Mouse (Mus musculus): ENCODE measurements around the gene Ncapg2.

Ncapg2 gene

DNA sequence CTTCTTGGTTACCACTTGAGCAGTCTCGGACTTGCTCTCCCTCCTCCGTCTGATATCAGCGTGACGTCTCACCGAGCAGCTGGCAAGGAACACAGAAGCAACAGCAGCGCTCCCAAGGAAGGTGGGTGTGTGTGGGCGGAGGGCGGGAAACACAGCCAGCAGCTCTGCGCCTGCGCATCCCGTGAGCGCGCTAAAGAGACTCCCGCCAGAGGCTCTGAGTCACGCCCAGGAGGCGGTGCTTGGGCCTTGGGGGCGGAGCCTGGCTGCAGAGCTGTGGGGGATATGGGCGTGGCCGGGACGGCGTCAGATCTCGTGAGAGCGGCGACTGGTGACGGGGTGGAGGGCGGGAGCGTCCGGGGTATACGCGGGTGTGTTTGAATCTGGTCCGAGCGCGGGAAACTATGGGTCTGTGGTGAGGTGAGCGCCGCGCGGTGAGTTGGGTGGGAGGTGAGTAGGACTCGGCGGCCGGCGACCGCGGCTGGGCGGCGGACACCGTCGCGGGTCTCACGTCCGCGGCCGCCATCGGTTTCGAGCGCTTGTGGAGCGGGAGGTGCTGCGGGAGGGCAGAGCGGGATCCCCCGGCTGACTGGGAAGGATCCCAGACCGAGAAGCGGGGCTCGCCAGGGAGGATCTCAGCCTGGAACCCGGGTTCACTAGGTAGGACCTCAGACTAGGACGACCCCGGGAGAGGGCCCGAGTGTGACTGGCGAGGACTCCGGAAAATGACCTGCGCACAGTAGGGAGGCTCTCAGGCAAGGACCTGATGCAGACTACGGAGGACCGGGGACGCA lies at the start of gene Ncapg2:
TSS of gene Ncapg2 (plus strand) at position 358 of the 791 bp plus-strand sequence.
- peak; percentile 100 for DNase-seq

DNA sequence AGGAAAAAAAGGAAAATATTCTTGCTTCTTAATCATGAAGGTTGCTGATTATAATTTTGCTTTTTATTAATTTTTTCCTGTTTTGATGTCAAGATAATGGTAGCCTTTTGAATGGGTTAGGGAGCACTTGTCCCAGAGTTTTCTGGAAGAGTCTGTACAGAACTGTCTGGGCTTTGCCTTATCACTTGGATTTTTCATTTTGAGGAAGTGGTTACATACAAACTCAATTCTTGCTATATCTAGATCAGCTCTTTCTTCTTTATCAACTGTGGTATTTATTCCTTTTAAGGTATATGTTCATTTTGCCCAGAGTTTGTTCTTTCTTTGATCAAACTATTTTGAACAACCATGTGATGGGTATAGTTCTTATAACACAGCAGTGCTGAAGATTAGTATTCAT lies 43.1 kb upstream of the Ncapg2 start:
- DNase-seq: no peak

DNA sequence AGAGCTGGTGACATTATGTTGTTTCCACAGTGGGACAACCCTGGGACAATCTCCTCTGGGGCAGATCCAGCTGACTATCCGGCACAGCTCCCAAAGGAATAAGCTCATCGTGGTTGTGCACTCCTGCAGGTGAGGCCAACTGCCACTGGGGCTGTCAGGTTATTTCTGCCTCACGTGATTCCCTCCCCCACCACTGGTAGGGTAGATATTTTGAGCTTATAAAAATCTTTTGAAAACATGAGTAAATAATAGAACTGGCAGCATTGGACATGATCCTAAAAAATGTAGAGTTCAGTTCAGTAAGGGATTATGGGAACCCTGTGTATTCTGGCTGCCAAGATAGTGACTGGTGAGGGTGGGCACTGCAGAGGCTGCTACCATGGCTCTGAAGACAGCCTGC lies 38.3 kb upstream of the Ncapg2 start:
- DNase-seq: no peak

DNA sequence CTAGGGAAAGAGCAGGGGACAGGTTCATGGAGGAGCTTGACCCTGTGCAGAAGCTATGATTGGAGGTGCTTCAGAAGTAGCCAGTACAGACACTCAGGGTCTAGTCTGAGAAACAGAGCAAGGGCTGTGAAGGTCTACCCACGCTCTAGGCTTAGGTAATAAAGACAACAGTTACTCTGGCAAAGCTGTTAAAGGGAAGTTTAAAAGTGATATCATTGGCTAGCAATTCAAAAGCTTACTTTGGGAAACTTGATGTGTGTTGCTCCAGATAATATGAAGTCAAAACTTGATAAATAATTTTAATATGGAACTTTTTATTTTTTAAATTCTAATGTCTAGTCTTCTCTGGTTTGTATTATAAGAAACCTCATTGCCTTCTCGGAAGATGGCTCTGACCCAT lies 37.9 kb upstream of the Ncapg2 start:
- DNase-seq: no peak

DNA sequence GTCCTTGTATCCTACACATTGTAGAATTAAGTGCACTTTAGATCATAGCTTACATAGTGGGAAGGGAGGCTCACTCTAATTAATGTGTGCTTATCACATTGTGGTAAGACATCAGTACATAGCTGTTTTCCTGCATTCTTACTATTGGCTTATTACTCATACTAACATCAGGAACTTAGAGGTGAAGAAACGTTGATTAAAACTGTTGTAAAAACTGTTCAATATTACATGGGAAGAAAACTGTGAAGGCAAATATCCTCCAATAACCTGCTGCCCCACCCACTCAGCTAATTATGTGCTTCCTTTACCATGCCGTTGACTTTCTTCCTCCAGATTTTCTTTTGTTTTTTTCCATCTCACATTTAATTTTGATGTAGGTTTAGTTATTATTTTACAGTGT lies 36.3 kb upstream of the Ncapg2 start:
- DNase-seq: no peak

DNA sequence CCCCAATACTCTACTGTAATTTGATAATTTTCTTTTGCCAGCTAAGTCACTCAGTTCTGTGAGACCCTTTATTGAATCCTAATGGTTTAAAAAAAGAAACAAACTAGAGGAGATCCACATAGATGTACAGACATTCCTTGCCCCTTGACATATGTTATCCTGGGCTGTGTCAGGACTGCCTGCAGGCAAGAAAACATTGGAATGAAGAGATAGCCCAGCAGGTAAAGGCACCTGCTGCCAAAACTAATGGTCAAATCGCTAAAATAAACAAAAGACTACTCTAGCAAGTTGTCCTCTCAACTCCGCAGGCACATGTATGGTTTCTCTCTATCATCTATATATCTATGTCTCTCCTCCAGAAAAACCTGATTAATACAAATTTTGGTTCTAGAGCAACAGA lies 22.1 kb upstream of the Ncapg2 start:
- no peak for DNase-seq

DNA sequence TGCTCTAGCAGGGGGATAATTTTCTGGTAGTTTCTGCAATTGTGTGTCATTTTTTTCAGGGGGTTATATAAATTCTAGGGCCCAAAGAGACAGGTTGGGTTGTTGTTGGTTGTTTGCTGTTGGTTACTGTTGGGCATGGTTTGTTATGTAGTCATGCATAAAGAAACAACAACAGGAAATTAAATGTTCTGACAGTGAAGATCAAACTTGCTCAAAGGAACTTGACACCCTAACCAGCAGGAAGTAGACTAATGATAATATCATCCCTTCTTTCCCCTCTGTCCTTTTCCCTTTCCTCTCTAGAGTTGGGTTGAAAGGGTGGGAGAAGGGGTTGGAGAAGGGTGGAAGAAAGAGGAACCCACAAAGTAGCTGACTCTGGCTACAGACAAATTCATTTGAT lies 21.2 kb upstream of the Ncapg2 start:
- no peak for DNase-seq

DNA sequence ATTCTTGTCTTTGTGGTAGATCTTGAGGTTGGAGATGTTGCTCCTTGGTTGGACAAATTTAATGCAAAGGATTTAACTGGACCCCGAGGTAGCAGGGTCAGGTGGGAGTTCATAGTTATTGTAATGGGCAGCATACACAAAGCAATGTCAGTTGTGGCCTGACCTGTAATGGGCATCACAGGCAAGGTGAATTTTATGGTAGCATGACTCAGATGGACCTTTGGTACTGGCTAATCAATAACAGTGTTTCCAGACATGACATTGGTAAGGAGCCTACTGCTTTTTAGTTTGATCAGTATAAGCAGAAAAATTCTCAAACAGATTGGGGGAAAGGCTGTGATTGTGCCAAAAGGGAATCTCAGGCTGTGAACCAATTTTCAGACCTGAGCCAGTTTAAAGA lies 18.4 kb upstream of the Ncapg2 start:
- no peak for DNase-seq

DNA sequence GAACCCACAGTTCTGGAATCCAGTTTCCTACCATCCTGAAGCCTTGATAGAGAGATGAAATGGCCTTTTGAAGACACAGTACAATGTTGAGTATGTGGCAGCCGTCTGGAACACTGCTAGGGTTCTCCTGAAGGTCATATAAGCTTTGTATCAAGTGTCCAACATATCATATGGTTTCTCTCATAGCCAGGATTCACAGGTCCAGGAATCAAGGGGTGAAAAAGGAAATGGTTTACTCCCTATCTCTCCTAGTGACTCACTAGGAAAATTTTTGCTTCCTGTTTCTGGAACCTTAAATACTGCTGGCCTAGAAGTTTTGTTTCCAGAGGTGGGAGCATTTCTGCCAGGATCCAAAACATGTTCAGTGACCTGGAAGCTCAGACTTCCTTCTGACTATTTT lies 15.3 kb upstream of the Ncapg2 start:
- DNase-seq: no peak

DNA sequence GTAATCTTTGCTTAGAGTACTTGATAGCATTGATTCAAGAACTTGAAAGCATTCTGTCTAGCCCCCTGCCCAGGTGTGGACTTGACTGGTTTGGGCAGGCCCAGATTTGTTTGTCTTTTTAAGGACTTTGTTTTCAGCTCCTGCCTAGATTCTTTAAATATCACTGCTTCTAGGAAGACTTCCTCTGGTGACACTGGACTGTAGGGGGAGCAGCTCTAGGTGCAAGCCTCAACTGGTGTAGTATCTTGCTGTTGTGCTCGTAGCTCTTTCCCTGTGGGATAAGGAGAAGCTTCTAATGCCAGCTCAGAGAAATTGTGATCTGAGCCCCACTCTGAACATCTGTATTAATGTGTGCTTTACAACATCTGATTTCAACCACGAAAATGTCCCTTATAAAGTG lies 10.9 kb upstream of the Ncapg2 start:
- DNase-seq: peak; percentile 25

DNA sequence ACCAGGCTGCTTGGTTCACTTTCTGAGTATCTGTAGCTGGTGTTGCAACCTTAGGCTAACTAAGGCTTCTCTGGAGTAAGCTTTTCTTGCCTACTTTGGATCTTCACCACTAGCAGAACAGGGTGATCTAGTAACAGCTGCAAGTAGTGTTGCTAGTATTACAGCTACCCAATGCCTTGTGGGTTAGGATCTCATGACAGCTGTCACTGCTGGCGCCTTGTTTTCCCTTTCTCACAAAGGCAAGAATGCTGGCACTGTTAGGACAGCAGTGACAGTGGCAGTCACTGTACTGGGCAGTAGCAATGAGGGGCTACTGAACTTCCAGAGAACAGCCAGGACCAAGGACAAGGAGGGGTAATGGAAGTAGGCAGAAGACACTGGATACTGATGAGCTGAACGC lies 9.9 kb upstream of the Ncapg2 start:
- DNase-seq: no peak

DNA sequence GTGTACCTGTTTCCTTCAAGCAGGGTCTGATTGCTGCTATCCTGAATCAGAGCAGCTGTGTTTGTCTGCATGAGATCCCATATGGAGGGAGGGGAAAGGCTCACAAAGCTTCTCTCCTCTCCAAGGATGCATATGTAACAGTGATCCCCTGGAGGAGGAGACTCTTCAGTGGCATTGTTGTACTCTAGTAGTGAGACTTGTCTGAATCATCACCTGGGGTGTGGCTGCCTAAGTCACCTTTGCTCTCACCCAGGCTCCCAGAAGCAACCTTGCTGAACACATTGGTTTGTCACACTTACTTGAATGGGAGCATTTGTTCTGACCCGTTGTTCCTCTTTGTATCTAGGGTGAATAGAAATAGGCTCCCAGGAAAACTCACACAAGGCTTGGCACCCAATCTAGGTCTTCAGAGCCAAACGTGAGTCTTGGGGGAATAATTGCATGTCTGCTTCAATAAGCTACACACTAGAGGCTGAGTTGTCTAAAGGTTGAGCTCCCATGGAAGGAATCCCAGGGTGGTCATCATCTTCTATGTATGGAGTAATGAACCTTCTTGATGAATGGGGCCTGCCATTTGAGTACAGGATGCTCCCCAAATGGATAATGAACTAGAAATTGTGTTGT lies 9.0 kb upstream of the Ncapg2 start:
- DNase-seq: no peak

DNA sequence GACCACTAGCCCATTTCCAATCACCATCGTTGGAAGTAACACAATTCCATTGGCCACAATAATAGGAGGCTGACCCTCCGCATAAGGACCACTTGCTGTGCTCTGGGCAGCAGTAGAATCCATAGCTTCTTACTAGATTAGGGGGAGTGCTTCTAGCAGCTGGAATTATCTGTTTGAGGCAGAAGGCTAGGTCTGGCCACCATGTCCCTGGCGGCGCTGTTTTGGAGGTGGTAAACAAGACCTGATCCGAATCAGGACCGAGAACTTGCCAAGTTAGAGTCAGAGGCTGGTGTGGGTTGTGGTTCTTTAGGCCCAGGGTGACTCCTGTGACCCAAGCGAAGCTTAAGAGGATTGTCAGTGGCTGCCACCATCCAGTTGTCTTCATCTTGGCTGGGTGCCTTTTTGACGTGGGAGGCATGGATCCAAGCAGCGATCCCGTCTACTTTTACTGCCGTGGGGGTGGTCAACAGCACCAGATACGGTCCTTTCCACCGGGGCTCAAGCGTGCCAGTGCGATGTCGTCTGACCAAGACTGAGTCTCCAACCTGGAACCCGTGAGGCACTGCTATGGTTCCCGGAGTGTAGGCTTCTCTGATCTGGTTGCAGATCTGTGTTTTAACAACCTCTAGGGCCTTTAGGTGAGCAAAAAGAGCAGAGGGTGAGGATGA lies 1.1 kb upstream of the Ncapg2 start:
- DNase-seq: peak; percentile 23

DNA sequence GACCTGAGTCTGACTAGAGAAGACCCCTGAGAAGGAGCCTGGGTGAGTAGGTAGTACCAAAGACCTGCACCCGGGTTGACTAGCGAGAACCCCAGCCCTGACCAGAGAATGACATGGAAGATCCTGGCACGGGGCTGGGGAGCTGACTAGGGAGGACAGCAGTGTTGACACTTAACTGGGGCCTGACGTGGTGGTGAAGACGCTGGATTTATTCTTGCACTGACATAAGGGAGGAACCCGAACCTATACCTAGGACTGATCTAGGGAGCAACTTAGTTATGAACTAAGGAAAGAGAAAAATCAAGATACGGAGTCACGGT lies 594 bp downstream of the Ncapg2 start:
- DNase-seq: no peak

DNA sequence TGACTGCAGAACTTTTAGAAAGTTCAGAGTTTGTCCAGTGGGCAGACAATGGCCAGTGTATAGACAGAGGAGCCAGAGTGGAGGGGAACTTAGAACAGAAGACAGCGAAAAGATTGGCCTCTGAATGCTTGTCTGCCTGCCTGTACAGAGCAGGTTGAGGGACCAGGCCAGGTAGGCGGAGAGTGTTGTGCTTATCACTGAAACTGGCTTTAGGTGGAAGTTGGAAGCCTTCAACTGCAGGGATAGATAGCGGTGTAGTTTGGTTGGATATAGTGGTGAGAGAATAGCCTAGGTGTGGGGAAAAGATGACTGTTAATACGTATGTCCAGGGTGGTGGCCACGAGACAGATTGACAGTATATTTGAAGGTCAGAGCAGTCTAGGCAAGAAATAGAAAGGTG lies 2.7 kb downstream of the Ncapg2 start:
- no peak for DNase-seq

DNA sequence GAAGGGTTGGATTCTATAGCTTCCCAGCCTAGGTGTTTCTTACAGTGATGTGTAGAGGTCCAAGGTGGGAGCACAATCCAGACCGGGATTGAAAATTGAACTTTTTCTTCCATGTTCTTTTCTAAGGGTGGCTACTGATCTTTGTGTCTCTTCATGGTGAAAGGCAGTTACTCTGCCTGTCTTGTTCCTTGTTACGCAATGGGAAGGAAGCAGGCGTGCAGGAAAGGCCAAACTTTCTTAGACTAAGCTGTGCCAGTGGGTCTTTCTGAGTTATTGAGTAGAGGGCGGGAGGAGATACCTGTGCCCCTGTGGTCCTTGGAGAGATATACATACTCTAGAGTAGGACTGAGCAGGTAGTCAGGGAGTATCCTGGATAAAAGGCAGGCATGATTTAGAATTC lies 9.7 kb downstream of the Ncapg2 start:
- no peak for DNase-seq

DNA sequence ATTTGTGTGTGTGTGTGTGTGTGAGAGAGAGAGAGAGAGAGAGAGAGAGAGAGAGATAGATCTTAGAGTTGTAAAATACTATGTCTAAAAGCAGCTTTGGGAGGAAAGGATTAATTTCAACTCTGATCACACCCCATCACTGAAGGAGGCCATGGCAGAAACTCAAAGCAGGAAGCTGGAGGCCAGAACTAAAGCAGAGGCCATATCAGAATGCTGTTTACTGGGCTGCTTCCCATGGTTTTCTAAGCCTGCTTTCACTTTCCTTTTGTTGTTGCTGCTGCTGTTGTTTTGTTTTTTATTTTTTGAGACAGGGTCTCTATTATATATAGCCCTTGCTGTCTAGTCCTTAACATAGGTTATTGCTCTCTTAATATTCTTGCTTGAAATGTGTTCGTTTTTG lies 11.3 kb downstream of the Ncapg2 start:
- no peak for DNase-seq

DNA sequence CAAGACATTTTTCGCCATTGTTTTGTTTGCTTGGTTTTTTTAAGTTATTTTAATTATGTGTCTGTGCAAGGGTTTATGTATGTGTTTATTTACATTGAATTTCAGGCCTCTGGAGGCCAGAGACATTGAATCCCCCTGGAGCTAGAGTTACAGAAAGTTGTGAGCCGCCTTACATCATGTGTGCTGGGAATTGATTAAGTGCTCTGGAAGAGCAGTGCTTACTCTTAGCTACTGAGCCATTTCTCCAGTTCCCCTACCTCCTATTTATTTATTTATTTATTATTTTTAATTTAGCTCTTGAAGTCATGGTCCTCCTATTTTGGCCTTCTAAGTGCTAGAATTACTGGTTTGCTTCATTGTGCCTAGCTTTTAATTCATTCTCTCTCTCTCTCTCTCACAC lies 16.5 kb downstream of the Ncapg2 start:
- no peak for DNase-seq

DNA sequence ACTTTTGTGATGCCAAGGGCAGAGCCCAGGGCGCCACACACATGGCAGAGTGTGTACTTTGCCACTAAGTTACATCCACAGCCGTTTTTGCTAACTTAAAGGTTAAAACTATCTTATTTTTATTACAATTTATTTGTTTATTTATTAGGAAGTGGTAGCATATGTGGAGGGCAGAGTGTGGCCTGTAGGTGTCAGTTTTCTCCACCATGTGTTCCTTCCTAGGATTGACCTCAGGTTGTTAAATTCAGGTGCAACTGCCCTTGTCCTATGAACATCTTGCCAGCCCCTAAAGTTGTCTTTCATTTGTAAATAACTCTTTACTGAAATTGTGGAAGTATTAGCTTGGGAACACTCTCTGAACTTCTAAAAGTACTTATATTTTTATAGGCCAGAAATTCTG lies 20.2 kb downstream of the Ncapg2 start:
- no peak for DNase-seq

DNA sequence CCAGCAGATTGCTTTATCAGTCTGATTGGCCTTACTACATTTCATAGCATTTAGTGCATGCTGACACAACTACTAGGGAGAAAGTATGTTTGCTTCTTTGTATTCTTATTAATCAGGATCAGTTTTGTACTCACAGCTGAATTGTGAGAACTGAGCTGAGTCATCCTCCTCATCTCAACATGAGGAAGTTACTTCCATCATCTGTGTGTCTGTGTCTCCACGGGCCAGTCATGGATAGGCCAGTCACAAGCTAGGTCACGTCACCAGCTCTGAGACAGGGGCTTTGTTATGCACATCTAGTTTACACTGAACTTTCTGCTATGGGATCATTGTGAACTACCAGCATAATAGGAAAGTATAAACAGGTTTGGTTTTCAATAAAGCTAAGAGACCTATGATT lies 28.5 kb downstream of the Ncapg2 start:
- DNase-seq: no peak

DNA sequence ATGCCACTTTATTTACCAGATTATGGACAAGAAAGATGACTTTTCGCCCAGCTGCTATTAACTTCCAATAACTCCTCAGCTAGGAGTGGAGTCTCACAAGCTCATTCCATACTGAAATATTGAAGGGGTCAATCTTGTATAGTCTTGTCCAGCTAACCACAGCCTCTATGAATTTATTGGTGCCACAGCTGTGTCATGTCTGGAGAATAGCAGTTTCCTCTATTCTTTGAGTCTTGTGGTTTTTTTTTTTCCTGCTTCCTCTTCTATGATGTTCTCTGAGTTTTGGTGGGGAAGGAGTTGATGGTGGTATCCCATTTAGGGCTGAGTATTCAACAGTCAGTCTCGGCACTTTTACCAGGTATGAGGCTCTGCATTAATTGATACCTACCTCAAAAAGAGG lies 30.0 kb downstream of the Ncapg2 start:
- DNase-seq: no peak

DNA sequence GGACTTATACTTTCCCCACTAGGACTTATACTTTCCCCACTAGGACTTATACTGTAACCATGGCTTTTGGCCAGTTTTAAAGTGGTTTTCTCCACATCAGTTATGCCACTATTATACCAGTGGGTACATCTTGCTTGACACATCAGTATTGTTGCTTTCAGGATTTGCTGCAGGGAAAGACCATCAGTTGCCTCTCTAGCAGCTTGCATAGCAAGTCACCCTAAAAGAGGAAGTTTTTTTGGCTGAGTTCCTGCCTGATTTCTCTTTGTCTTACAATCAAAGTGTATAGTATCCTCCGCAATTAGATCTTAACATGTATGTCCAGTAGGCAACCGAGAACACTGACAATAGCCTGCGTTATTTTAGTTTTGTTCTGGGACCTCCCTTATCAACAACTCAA lies 30.9 kb downstream of the Ncapg2 start:
- no peak for DNase-seq

DNA sequence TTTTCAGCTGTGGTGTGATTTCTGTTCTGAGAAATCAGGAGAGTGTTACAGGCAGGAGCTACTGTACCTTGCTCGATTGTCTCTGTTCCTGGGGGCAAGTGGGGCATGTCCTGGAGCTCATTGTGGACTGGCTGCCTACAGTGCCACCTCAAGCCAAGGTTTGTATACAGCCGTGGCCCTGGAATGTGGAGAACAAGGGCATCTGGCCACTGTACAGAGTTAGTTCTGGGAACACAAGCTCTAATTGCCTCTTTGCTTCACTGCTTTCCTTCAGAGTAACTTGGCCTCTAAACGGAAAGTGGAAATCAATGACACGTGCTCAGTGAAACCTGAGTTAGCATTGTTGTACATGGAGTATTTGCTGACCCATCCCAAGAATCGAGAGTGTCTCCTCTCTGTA lies 33.4 kb downstream of the Ncapg2 start:
- DNase-seq: no peak

DNA sequence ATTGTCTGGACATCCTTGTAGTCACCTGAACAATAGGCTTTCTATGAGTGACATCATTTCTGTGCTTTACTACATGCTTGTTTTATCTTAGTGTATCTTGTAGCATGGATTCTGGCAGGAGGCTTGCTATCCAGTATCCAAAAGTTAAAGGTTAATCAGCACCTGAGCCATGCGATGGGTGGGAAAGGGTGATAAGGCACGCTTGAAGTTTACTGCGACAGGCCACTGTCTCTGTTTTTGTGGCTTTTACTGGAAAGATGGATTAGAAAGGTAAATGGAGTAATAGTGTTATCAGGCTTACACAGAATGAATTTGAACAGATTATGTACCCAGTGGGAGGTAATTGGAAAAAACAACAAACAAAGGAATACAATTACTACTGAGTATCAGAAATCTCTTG lies 37.0 kb downstream of the Ncapg2 start:
- no peak for DNase-seq

DNA sequence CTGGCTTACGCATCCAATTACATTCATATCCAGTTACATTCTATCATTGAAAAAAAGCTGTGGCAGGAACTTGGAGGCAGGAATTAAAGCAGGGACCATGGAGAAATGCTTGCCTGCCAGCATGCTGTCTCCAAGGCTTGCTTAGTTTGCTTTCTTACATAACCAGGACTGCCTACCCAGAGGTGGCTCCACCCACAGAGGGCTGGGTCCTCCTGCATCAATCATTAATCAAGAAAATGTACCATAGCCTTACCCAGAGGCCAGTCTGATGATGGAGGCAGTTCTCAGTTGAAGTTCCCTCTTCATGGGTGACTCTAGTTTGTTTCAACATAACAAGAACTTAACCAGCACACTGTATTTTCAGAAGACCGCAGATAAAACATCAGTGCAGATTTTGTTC lies 44.3 kb downstream of the Ncapg2 start:
- DNase-seq: no peak
